Mouse (Mus musculus): ENCODE measurements around the gene Psat1. TPM values are rescaled to one million over a fixed set of nuclear protein-coding genes. Genes with fewer than 3 reads are reported as not detected.

The Psat1 gene
- polyA plus RNA-seq, 2 experiments: 82.3 to 148 TPM

DNA sequence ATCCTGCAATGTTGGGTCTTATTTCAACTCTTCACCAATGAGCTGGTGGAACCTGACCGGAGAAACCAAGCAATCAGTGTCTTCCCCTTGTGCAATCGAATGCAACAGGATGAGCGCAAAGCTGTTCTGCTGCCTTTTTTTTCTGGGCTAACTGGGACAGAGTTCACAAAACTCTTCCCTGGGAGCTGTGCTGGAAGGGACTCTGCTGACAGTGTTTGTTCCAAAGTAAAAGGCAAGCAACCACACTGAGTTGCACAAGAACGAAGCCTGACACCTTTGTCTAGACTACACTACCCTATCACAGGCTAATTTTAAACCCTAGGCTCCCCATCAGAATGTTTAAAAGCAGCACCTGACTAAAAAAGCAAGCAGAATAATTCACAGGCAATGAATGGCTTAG is 42.4 kb downstream of the Psat1 start:
- DNase-seq (ENCODE audit: low read depth in 3 of 3, low spot score in 3 of 3) (peak in 1 of 3 experiments; percentile 38), ATAC-seq (ENCODE audit: insufficient read depth) (peak; percentile 59)
- Histone ChIP-seq H3K9me3 (ENCODE audit: control insufficient read depth, low read length) (no peaks in the 10 kb centered on the region), H3K4me1 (replicated peaks; ENCODE audit: control insufficient read depth in 2 of 2, insufficient read depth in 2 of 2, low read length in 1 of 2) (peaks cover 0 to 8% of the 10 kb centered on the region in 2 experiments; a peak in 2 of 4 replicates), H3K4me3 (ENCODE audit: insufficient read depth in 1 of 2, low read depth in 2 of 2, low read length in 2 of 2) (no peak overlapping the region), H3K27me3 (ENCODE audit: control insufficient read depth, insufficient read depth, low read length) (no peaks in the 10 kb centered on the region), H3K27ac (no peak overlapping the region), H3K9ac (replicated peaks) (no peak overlapping the region), H3K4me2 (ENCODE audit: low read depth) (no peak overlapping the region), H3K36me3 (replicated peaks; ENCODE audit: control insufficient read depth, insufficient read depth, low read depth) (peaks cover 44% of the 10 kb centered on the region)
- TF ChIP-seq EP300 (IDR thresholded peaks at IDR 0.05; ENCODE audit: low read depth) (no peak), CTCF (IDR thresholded peaks at IDR 0.05; ENCODE audit: low read depth) (no peak)
- 67% methylated on average over 4 of the region's 4 CpGs for WGBS (ENCODE audit: insufficient replicate concordance)

DNA sequence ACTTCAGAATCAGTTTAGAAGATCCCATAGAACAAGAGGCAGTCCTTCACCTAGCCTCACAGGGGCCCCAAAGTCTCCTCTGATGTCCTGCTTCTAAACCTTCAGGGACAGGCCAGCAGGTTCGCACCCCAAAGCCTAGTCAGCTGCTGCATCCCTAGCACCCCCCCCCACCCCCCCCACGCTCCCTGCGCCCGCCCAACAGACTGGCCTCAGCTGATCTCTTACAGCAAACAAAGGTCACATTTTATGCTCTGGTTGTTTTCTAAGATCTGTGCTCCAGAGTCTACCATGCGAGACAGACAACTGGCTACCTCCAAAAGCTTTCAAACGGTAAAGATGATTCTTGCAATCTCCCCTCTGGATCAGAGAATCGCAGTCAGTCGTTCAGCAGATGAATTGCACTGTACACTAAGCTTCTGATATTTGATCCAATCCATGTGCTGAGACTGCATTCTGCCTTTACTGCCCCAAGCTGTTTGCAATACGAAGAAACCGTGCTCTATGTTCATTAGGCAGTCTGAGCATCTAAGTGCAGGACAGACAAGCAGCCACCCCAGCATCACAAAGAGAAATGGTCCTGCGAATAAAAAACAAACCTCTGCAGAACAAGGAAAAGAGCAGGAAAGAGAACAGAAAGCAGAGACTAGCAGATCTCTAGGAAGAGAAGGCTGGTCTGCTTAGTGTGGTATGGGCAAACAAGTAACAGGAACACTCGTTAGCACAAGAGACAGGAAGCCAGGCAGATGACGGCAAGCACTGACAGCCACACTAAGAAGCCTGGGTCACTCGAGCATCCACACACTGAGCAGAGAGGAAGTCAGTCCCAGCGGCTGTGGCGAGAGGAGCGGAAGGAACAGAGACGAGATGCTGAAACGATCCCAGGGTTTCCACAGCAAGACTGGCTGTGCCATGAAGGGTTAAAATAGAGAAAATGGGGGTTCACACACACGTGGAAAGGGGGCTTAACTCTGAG is 43.3 kb downstream of the Psat1 start:
- Histone ChIP-seq H3K4me1 (replicated peaks; ENCODE audit: control insufficient read depth in 2 of 2, insufficient read depth in 2 of 2, low read length in 1 of 2) (peaks cover 0 to 8% of the 10 kb centered on the region in 2 experiments; a peak in 2 of 4 replicates), H3K9ac (replicated peaks) (no peak overlapping the region), H3K4me2 (ENCODE audit: low read depth) (no peak overlapping the region), H3K27ac (no peak overlapping the region), H3K36me3 (replicated peaks; ENCODE audit: control insufficient read depth, insufficient read depth, low read depth) (peaks cover 36% of the 10 kb centered on the region), H3K4me3 (ENCODE audit: insufficient read depth in 1 of 2, low read depth in 2 of 2, low read length in 2 of 2) (no peak overlapping the region), H3K9me3 (ENCODE audit: control insufficient read depth, low read length) (no peaks in the 10 kb centered on the region), H3K27me3 (ENCODE audit: control insufficient read depth, insufficient read depth, low read length) (no peaks in the 10 kb centered on the region)
- 52% methylated on average over 20 of the region's 20 CpGs for WGBS (ENCODE audit: insufficient replicate concordance)
- ATAC-seq (ENCODE audit: insufficient read depth) (no peak; the same call in 1 of the 2 replicates), DNase-seq (ENCODE audit: low read depth in 3 of 3, low spot score in 3 of 3) (no peak)
- TF ChIP-seq CTCF (IDR thresholded peaks at IDR 0.05; ENCODE audit: low read depth) (no peak), EP300 (IDR thresholded peaks at IDR 0.05; ENCODE audit: low read depth) (no peak)

DNA sequence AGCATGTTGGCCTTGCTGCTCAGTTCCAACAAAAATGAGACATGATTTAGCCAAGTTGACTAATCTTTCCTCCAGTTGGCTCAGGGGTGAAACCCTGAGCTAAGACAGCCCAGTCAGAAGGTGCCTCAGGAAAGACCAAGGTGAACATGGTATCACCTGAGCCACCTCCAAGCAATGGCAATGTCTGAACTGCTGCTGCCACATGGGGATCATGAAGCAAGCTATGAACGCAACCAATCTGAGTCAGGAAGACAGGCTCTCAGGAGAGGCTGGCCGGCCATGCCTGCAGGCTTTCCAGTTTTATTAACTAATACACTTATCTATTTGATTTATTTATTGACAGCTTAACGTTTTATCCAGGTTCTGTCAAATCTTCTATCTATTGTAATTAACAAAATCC is 51.5 kb downstream of the Psat1 start:
- Histone ChIP-seq H3K4me3 (ENCODE audit: insufficient read depth in 1 of 2, low read depth in 2 of 2, low read length in 2 of 2) (no peak overlapping the region), H3K27ac (no peak overlapping the region), H3K9ac (replicated peaks) (no peak overlapping the region), H3K36me3 (replicated peaks; ENCODE audit: control insufficient read depth, insufficient read depth, low read depth) (no peaks in the 10 kb centered on the region), H3K4me2 (ENCODE audit: low read depth) (no peak overlapping the region), H3K9me3 (ENCODE audit: control insufficient read depth, low read length) (no peaks in the 10 kb centered on the region), H3K27me3 (ENCODE audit: control insufficient read depth, insufficient read depth, low read length) (no peaks in the 10 kb centered on the region), H3K4me1 (replicated peaks; ENCODE audit: control insufficient read depth in 2 of 2, insufficient read depth in 2 of 2, low read length in 1 of 2) (no peaks in the 10 kb centered on the region)
- WGBS (ENCODE audit: insufficient replicate concordance): 63% methylated on average over 3 of the region's 3 CpGs
- no peak for ATAC-seq (ENCODE audit: insufficient read depth)
- DNase-seq (ENCODE audit: low read depth in 3 of 3, low spot score in 3 of 3): no peak
- TF ChIP-seq EP300 (IDR thresholded peaks at IDR 0.05; ENCODE audit: low read depth): no peak
- no peak for TF ChIP-seq CTCF (IDR thresholded peaks at IDR 0.05; ENCODE audit: low read depth)

DNA sequence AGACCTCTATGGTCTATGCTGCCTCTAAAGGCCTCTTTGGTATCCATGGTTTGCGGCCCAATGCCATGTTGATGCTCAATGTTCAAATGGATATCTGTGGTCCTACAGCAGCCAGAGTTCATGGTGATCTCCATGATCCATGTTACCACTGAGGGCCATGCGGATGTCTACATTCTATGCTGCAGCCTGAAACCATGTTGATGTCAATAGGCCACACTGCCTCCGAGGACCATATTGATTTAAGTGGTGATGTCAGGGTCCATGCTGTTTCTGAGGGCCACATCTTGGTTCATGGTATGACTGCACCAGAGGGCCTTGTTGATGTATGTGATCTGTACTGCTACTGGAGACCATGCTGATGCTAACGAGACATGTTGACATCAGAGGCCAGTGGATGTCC is 55.0 kb downstream of the Psat1 start:
- ATAC-seq (ENCODE audit: insufficient read depth) (no peak), DNase-seq (ENCODE audit: low read depth in 3 of 3, low spot score in 3 of 3) (no peak)
- Histone ChIP-seq H3K4me1 (replicated peaks; ENCODE audit: control insufficient read depth in 2 of 2, insufficient read depth in 2 of 2, low read length in 1 of 2) (no peaks in the 10 kb centered on the region), H3K4me2 (ENCODE audit: low read depth) (no peak overlapping the region), H3K27me3 (ENCODE audit: control insufficient read depth, insufficient read depth, low read length) (no peaks in the 10 kb centered on the region), H3K36me3 (replicated peaks; ENCODE audit: control insufficient read depth, insufficient read depth, low read depth) (no peaks in the 10 kb centered on the region), H3K27ac (no peak overlapping the region), H3K9me3 (ENCODE audit: control insufficient read depth, low read length) (no peaks in the 10 kb centered on the region), H3K9ac (replicated peaks) (no peak overlapping the region), H3K4me3 (ENCODE audit: insufficient read depth in 1 of 2, low read depth in 2 of 2, low read length in 2 of 2) (no peak overlapping the region)
- TF ChIP-seq CTCF (IDR thresholded peaks at IDR 0.05; ENCODE audit: low read depth): no peak
- TF ChIP-seq EP300 (IDR thresholded peaks at IDR 0.05; ENCODE audit: low read depth): no peak
- 68% methylated on average over 4 of the region's 4 CpGs for WGBS (ENCODE audit: insufficient replicate concordance)

DNA sequence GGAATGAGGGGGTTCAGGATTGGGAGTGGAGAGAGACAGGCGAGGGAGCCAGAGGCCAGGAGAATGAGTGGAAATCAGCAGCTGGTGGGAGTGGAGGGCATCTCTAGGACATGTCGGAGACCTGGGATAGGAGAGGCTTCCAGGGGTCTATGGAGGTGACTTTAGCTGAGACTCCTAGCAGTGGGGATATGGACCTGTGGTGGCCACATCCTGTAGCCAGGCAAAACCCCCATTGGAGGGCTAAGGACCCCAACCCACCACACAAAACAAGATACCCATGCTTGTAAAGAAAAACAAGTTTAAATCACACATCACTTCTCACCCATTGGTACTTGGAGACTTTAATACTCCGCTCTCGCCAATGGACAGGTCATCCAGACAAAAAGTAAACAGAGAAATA is 58.7 kb downstream of the Psat1 start:
- Histone ChIP-seq H3K27me3 (ENCODE audit: control insufficient read depth, insufficient read depth, low read length) (no peaks in the 10 kb centered on the region), H3K4me2 (ENCODE audit: low read depth) (no peak overlapping the region), H3K4me1 (replicated peaks; ENCODE audit: control insufficient read depth in 2 of 2, insufficient read depth in 2 of 2, low read length in 1 of 2) (no peaks in the 10 kb centered on the region), H3K36me3 (replicated peaks; ENCODE audit: control insufficient read depth, insufficient read depth, low read depth) (no peaks in the 10 kb centered on the region), H3K4me3 (ENCODE audit: insufficient read depth in 1 of 2, low read depth in 2 of 2, low read length in 2 of 2) (no peak overlapping the region), H3K27ac (no peak overlapping the region), H3K9me3 (ENCODE audit: control insufficient read depth, low read length) (no peaks in the 10 kb centered on the region), H3K9ac (replicated peaks) (no peak overlapping the region)
- 70% methylated on average over 4 of the region's 4 CpGs for WGBS (ENCODE audit: insufficient replicate concordance)
- ATAC-seq (ENCODE audit: insufficient read depth) (no peak), DNase-seq (ENCODE audit: low read depth in 3 of 3, low spot score in 3 of 3) (no peak)
- TF ChIP-seq CTCF (IDR thresholded peaks at IDR 0.05; ENCODE audit: low read depth): no peak
- TF ChIP-seq EP300 (IDR thresholded peaks at IDR 0.05; ENCODE audit: low read depth): no peak

All from liver, embryonic 14.5 days (tissue).